Mouse (Mus musculus): Measurements from ENCODE around the gene Tiparp.

GRCm38 (mm10) chr3:65573516-65573915, 45.3 kb downstream of the Tiparp start:
- no peak for TF ChIP-seq CTCF (IDR thresholded peaks at IDR 0.05; ENCODE audit: low read depth)
- TF ChIP-seq EP300 (IDR thresholded peaks at IDR 0.05; ENCODE audit: low read depth), result no peak
